Mouse (Mus musculus): ENCODE measurements at regions not wholly inside any gene's neighbourhood (a gene's known extent, or its start where the extent isn't known, plus 50 kb on each side); places are given as distances from the start of the nearest gene placed in this dataset.

GRCm38 (mm10) chr9:87387516-87387915 lies 132.2 kb upstream of the Cep162 start:
- TF ChIP-seq CTCF (conservative IDR thresholded peaks at IDR 0.05 in 1 of 2, IDR thresholded peaks at IDR 0.05 in 1 of 2; ENCODE audit: low read depth in 2 of 2, low read length in 2 of 2) (no peak), POLR2A (IDR thresholded peaks at IDR 0.05; ENCODE audit: low read depth, low read length) (no peak), CHD1 (IDR thresholded peaks at IDR 0.05; ENCODE audit: low read depth, low read length) (no peak), BHLHE40 (IDR thresholded peaks at IDR 0.05; ENCODE audit: low read depth, low read length) (no peak), GABPA (IDR thresholded peaks at IDR 0.05; ENCODE audit: insufficient replicate concordance, low read depth, low read length) (no peak), SMC3 (IDR thresholded peaks at IDR 0.05; ENCODE audit: low read depth, low read length) (no peak), SIN3A (IDR thresholded peaks at IDR 0.05; ENCODE audit: low read length) (no peak), EP300 (IDR thresholded peaks at IDR 0.05; ENCODE audit: low read length) (no peak)
